Mouse (Mus musculus): ENCODE measurements around the gene Gm12695. TPM values are rescaled to one million over a fixed set of nuclear protein-coding genes. Genes with fewer than 3 reads are reported as not detected.

Gm12695 gene
- polyA plus RNA-seq (2015; fragmentation: Nextera tagmentation; extraction: Ambion mirVana) = not detected in 2 replicates

GRCm38 (mm10) chr4:96785086-96785485 is at the start of gene Gm12695:
Gene Gm12695 (minus strand): TSS chr4:96785186.
- no peak for ATAC-seq (ENCODE audit: insufficient read depth, low FRiP score)
- WGBS = 84% methylated on average over 3 of the region's 3 CpGs

GRCm38 (mm10) chr4:96825540-96826045 is 40.6 kb upstream of the Gm12695 start:
- ATAC-seq (ENCODE audit: insufficient read depth, low FRiP score) = no peak

More at GRCm38 (mm10) chr4:96785086-96785485, at the start of gene Gm12695:
- H3K4me2 ChIP-seq (ENCODE audit: low read depth, low read length) = no peak within 1 kb of the TSS
- no peaks in the 10 kb centered on the region for H3K9me3 ChIP-seq (replicated peaks; ENCODE audit: control insufficient read depth, low read length)
- no peak within 1 kb of the TSS for H3K27ac ChIP-seq (ENCODE audit: low read length)
- no peaks in the 10 kb centered on the region for H3K27me3 ChIP-seq (ENCODE audit: control insufficient read depth, insufficient read depth, low read length)
- no peaks in the 10 kb centered on the region; the same call in 1 of the 2 replicates for H3K4me1 ChIP-seq (ENCODE audit: control insufficient read depth, insufficient read depth, low read length)
- no peak within 1 kb of the TSS for H3K4me3 ChIP-seq (replicated peaks; ENCODE audit: low read length)
- H3K9ac ChIP-seq (ENCODE audit: low read length) = no peak within 1 kb of the TSS
- no peaks in the 10 kb centered on the region for H3K36me3 ChIP-seq (ENCODE audit: control insufficient read depth, insufficient read depth, low read length)

DNA sequence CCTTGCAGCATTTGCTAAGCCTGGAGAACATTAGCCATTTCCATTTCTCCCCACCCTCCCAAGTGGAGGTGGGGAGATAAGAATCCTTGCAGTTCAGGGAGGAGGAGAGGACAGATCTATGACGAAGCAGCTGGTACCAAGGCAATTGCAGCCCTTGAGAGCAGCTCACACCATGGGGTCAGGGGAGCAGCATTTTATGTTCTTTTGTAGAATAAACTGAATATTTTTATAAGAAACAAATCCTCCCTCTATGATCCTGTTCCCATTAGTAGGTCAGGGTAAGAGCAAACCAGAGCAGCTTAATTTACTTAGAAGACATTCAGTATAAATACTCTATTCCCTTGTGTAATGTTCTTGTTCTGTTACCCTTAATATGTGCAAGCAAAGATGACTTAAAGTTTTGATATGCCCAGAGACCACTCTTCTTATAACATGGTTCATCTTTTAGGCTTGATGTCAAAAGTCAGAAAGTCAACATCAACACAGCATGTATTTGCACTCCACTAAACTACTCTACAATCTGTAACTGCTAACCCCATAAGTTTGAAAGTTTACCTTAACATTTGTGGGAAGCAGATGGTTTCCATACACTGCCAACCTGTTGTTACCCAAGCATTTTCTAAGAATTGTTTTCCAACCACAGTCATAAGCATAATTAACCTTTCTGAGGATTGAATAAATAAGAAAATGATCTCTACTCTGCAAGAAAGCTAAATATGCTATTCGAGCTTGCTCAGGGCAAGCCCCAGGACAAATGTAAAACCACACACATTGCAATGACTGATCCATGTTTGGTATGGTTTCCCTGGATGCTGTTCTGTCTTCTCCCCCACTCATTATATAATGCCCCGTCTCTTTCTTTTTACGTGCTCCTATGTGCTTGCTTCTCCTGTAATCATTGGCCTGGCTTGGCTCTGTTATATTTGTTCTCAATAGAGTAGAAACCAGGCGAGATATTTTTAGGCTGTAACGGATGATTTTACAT is 22.1 kb upstream of the Gm12695 start:
- peak overlapping the region; percentile 64 for H3K27ac ChIP-seq (ENCODE audit: low read length)
- ATAC-seq (ENCODE audit: insufficient read depth, low FRiP score) = peak; percentile 89

More at GRCm38 (mm10) chr4:96825540-96826045, 40.6 kb upstream of the Gm12695 start:
- 87% methylated on average over 4 of the region's 4 CpGs for WGBS
- Histone ChIP-seq H3K27me3 (ENCODE audit: control insufficient read depth, insufficient read depth, low read length) (no peaks in the 10 kb centered on the region), H3K4me2 (ENCODE audit: low read depth, low read length) (no peak overlapping the region), H3K4me3 (replicated peaks; ENCODE audit: low read length) (no peak overlapping the region), H3K9me3 (replicated peaks; ENCODE audit: control insufficient read depth, low read length) (no peaks in the 10 kb centered on the region), H3K9ac (ENCODE audit: low read length) (no peak overlapping the region), H3K4me1 (ENCODE audit: control insufficient read depth, insufficient read depth, low read length) (no peaks in the 10 kb centered on the region), H3K36me3 (ENCODE audit: control insufficient read depth, insufficient read depth, low read length) (no peaks in the 10 kb centered on the region), H3K27ac (ENCODE audit: low read length) (no peak overlapping the region)

GRCm38 (mm10) chr4:96799380-96800157 is 14.6 kb upstream of the Gm12695 start:
- ATAC-seq (ENCODE audit: insufficient read depth, low FRiP score) = no peak
- Histone ChIP-seq H3K27ac (ENCODE audit: low read length) (no peak overlapping the region), H3K4me3 (replicated peaks; ENCODE audit: low read length) (no peak overlapping the region), H3K27me3 (ENCODE audit: control insufficient read depth, insufficient read depth, low read length) (no peaks in the 10 kb centered on the region), H3K4me1 (ENCODE audit: control insufficient read depth, insufficient read depth, low read length) (no peaks in the 10 kb centered on the region), H3K9ac (ENCODE audit: low read length) (no peak overlapping the region), H3K9me3 (replicated peaks; ENCODE audit: control insufficient read depth, low read length) (no peaks in the 10 kb centered on the region), H3K4me2 (ENCODE audit: low read depth, low read length) (no peak overlapping the region), H3K36me3 (ENCODE audit: control insufficient read depth, insufficient read depth, low read length) (no peaks in the 10 kb centered on the region)
- WGBS = 34% methylated on average over 7 of the region's 7 CpGs

More for the DNA sequence above, 22.1 kb upstream of the Gm12695 start:
- 45% methylated on average over 6 of the region's 6 CpGs for WGBS
- Histone ChIP-seq H3K27me3 (ENCODE audit: control insufficient read depth, insufficient read depth, low read length) (no peaks in the 10 kb centered on the region), H3K4me1 (ENCODE audit: control insufficient read depth, insufficient read depth, low read length) (no peaks in the 10 kb centered on the region), H3K9ac (ENCODE audit: low read length) (no peak overlapping the region), H3K9me3 (replicated peaks; ENCODE audit: control insufficient read depth, low read length) (no peaks in the 10 kb centered on the region), H3K4me3 (replicated peaks; ENCODE audit: low read length) (no peak overlapping the region), H3K36me3 (ENCODE audit: control insufficient read depth, insufficient read depth, low read length) (no peaks in the 10 kb centered on the region), H3K4me2 (ENCODE audit: low read depth, low read length) (no peak overlapping the region)

- Histone ChIP-seq H3K4me3 (replicated peaks; ENCODE audit: low read length) (no peak overlapping the region), H3K27ac (ENCODE audit: low read length) (no peak overlapping the region), H3K4me1 (ENCODE audit: control insufficient read depth, insufficient read depth, low read length) (no peaks in the 10 kb centered on the region), H3K27me3 (ENCODE audit: control insufficient read depth, insufficient read depth, low read length) (no peaks in the 10 kb centered on the region), H3K36me3 (ENCODE audit: control insufficient read depth, insufficient read depth, low read length) (no peaks in the 10 kb centered on the region), H3K9me3 (replicated peaks; ENCODE audit: control insufficient read depth, low read length) (no peaks in the 10 kb centered on the region), H3K9ac (ENCODE audit: low read length) (no peak overlapping the region), H3K4me2 (ENCODE audit: low read depth, low read length) (no peak overlapping the region)
- WGBS = 52% methylated on average over 1 of the region's 1 CpGs
- no peak for ATAC-seq (ENCODE audit: insufficient read depth, low FRiP score)
These were observed 12.6 kb upstream of the Gm12695 start for GRCm38 (mm10) chr4:96797583-96797982.

DNA sequence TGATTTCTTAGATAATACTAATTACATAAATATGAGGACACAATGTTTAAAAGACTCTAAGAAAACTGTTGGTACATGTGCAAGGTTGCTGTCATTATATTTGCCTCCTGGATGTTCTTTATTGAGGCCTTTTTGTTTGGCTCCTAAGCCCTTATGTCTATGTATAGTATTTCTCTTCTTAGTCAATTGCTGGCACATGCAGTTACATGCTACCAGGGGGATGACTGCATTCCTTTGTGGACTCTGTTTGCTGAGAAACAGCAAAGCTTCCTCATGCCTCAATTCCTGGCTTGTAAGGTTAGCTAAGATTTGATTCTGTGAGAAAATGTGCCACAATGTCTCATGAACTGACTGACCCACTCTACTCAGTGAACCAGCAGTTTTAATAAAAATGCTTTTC is 6.3 kb upstream of the Gm12695 start:
- no peak overlapping the region for H3K4me2 ChIP-seq (ENCODE audit: low read depth, low read length)
- ATAC-seq (ENCODE audit: insufficient read depth, low FRiP score) = no peak
- no peaks in the 10 kb centered on the region for H3K27me3 ChIP-seq (ENCODE audit: control insufficient read depth, insufficient read depth, low read length)
- no peak overlapping the region for H3K9ac ChIP-seq (ENCODE audit: low read length)
- no peak overlapping the region for H3K4me3 ChIP-seq (replicated peaks; ENCODE audit: low read length)
- no peaks in the 10 kb centered on the region; the same call in 1 of the 2 replicates for H3K4me1 ChIP-seq (ENCODE audit: control insufficient read depth, insufficient read depth, low read length)
- no peaks in the 10 kb centered on the region for H3K9me3 ChIP-seq (replicated peaks; ENCODE audit: control insufficient read depth, low read length)
- no peaks in the 10 kb centered on the region for H3K36me3 ChIP-seq (ENCODE audit: control insufficient read depth, insufficient read depth, low read length)
- 0 out of 2 replicates have a peak overlapping the region, but pooled peaks have one; percentile 7 for H3K27ac ChIP-seq (ENCODE audit: low read length)

DNA sequence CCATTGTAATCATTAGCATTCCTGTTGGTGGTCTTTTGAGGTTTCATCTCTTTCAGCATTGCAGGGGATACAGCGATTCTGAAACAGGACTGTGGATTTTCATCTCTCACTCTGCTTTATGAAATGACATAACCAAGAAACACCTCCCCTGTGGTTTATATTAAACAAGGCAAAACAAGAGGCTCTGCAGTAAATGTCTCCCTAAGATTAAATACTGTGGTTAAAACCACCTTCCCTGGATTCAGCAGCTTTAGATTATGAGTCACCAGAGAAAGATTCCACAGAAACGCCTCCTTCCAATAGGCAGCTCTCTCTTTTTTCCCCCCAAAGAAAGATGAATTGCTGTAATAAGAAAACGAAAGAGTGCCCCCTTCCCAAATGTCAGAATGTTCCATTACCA is 4.9 kb upstream of the Gm12695 start:
- Histone ChIP-seq H3K9me3 (replicated peaks; ENCODE audit: control insufficient read depth, low read length) (no peaks in the 10 kb centered on the region), H3K36me3 (ENCODE audit: control insufficient read depth, insufficient read depth, low read length) (no peaks in the 10 kb centered on the region), H3K27me3 (ENCODE audit: control insufficient read depth, insufficient read depth, low read length) (no peaks in the 10 kb centered on the region), H3K4me2 (ENCODE audit: low read depth, low read length) (no peak overlapping the region), H3K27ac (ENCODE audit: low read length) (no peak overlapping the region), H3K9ac (ENCODE audit: low read length) (no peak overlapping the region), H3K4me1 (ENCODE audit: control insufficient read depth, insufficient read depth, low read length) (no peaks in the 10 kb centered on the region; the same call in 1 of the 2 replicates), H3K4me3 (replicated peaks; ENCODE audit: low read length) (no peak overlapping the region)
- ATAC-seq (ENCODE audit: insufficient read depth, low FRiP score) = no peak
- WGBS = 29% methylated on average over 3 of the region's 3 CpGs

GRCm38 (mm10) chr4:96786610-96787009 is 1.6 kb upstream of the Gm12695 start:
- no peaks in the 10 kb centered on the region for H3K27me3 ChIP-seq (ENCODE audit: control insufficient read depth, insufficient read depth, low read length)
- H3K4me1 ChIP-seq (ENCODE audit: control insufficient read depth, insufficient read depth, low read length) = no peaks in the 10 kb centered on the region; the same call in 1 of the 2 replicates
- no peak for ATAC-seq (ENCODE audit: insufficient read depth, low FRiP score)
- H3K27ac ChIP-seq (ENCODE audit: low read length) = no peak overlapping the region
- H3K36me3 ChIP-seq (ENCODE audit: control insufficient read depth, insufficient read depth, low read length) = no peaks in the 10 kb centered on the region
- no peaks in the 10 kb centered on the region for H3K9me3 ChIP-seq (replicated peaks; ENCODE audit: control insufficient read depth, low read length)
- H3K9ac ChIP-seq (ENCODE audit: low read length) = no peak overlapping the region
- 22% methylated on average over 7 of the region's 7 CpGs for WGBS
- H3K4me3 ChIP-seq (replicated peaks; ENCODE audit: low read length) = no peak overlapping the region
- H3K4me2 ChIP-seq (ENCODE audit: low read depth, low read length) = no peak overlapping the region
